Mouse (Mus musculus) neural tube, postnatal 0 days (tissue): ENCODE results near the gene Srsf1. TPM values are rescaled to one million over a fixed set of nuclear protein-coding genes. Genes with fewer than 3 reads are reported as not detected.

Experiments used
- polyA plus RNA-seq: library from polyadenylated mRNA; unstranded; fragments of >200 nt; fragmentation: Nextera tagmentation; extraction: Ambion mirVana; gene quantifications from 2 replicates; pipeline ENCODE4 v1.2.1, GENCODE M21; 2015

The Srsf1 gene
- polyA plus RNA-seq = 126 and 133 TPM in 2 replicates

DNA sequence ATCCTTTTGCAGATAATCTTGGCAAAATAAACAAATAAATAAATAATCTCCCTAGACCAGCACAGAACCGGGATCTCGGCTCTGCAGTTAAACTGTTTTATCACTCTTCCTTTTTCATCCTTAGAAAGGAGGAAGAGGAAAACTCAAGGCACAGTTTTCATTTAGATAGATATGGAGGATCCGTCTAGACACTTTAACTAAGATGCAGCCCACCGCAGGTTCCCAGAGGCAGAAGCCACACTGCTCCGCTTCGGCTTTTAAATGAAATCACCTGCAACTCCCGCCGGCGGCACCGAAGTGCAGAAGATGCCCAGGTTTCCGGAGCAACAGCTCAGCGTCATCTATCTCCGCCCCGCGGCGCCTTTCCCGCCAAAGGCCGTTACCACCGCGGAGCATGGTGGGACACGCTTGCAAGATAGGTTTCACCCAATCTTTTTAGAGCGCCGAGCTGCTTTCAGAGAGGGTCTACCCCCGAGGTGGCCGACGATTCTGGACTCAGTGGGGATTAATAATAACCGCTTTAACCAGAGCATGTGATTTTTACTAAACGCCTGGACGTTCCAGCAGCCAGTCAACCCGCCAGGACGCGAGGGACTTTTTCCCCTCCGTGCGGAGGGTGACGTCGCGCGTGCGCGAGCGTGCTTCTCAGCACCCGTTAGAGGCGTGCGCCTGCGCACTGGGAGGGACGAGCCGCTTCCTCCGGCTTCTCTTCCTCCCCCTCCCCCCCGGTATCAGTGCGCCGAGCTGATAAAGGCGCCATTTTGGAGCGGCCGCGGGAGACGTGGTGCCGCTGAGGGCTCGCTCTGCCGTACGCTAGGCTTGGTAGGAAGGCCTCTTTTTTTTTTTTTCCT, at the start of gene Srsf1:
TSS of gene Srsf1 (plus strand) at position 430 of the 851 bp plus-strand sequence.

DNA sequence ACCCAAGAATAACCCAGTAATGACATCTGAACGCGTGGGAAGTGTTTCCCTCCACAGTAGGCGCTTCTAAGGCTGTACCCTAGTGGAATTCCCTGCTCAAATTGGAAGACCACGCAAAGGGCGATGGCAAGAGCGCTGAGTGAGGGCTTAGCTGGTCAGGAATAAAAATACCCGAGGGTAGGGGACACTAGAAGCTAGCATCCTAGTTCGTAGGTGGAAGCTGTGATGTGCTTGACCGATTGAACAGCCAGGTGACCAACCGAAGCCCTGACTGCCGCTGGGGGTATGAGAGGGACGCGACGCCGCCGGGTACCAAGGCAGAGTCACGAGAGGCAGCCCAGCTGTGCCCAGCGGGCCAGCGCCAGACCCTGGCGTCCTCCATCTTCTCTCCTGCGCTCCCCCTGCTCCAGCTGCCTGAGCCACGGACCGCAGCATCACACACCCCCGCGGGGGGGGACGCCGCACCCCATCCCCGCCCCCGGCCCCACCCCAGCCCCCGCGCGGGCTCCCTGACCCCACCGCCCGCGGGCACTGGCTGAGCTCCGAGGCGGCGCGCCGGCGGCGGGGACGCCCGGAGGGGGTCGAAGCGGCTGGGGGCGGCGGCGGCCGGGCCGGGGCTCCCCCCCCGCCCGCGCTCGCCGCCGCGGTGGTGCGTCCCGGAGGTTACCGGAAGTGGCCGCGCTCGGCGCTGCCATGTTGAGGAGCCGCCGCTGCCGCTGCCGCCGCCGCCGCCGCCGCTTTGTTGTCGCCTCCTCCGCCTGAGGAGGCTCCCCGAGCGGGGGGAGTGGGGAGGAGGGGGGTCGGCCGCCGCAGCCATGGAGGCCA, 20.6 kb downstream of the Srsf1 start, which contains the start of gene Vezf1:
TSS of gene Vezf1 (plus strand) at position 694 of the 825 bp plus-strand sequence.

DNA sequence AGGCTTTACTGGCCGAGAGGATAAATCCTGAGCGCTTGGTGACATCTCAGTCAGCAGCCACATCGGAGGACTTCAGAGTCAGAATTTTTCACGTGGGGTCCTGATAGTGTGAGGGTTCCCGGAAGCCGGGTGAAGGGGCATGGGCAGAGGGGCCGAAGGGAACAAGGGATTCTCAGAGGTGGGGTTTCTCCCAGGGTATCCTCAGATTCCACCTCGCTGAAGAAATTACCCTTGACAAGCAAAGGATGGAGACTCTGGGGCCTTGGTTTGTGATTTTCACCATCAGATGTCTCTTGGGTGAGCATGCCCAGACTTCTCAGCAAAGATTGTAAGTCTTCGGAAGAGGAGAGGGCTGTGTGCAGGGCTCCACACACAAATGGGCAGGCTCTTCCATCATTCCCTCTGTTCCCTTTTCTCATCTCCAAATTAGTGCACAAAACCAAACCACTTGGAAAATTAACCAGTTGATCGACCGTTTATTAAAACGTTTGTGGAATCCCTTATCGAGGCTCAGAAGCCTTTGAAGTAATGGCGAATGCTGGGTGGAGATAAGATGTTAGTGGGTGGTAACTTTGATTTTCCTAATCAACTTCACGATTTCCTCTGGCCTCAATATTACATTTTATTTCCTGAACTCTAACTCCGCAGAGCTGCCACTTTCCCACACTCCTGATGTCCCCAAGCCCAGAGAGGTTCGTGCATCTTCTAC, 51.0 kb downstream of the Srsf1 start, which contains the start of gene Cuedc1:
TSS of gene Cuedc1 (plus strand) at position 38 of the 709 bp plus-strand sequence.

Other genes with a start within 250 kb of the Srsf1 start
- gene Lpo, start 219.1 kb upstream of the Srsf1 start, polyA plus RNA-seq = 2.7 and 3.0 TPM in 2 replicates
- gene Mks1, start 194.2 kb upstream of the Srsf1 start, polyA plus RNA-seq = 7.0 TPM in 2 replicates
- gene Epx, start 171.8 kb upstream of the Srsf1 start, polyA plus RNA-seq = 1.3 and 1.4 TPM in 2 replicates
- not detected in 2 replicates for gene Olfr462, start 155.1 kb upstream of the Srsf1 start, polyA plus RNA-seq
- gene Olfr463, start 150.0 kb upstream of the Srsf1 start, polyA plus RNA-seq = 0.10 TPM in 1 of 2 replicates, not detected in the other
- gene Olfr464, start 126.4 kb upstream of the Srsf1 start, polyA plus RNA-seq = 0.25 and 0.47 TPM in 2 replicates
- gene Dynll2, start 59.8 kb upstream of the Srsf1 start, polyA plus RNA-seq = 77.6 and 79.0 TPM in 2 replicates
- 28.3 and 28.8 TPM in 2 replicates for gene Vezf1, start 20.9 kb downstream of the Srsf1 start, polyA plus RNA-seq
- gene Cuedc1, start 50.7 kb downstream of the Srsf1 start, polyA plus RNA-seq = 46.9 and 48.7 TPM in 2 replicates
- 59.6 and 60.6 TPM in 2 replicates for gene Mrps23, start 157.0 kb downstream of the Srsf1 start, polyA plus RNA-seq
- not detected in 2 replicates for gene Ccdc182, start 246.7 kb downstream of the Srsf1 start, polyA plus RNA-seq